ENCODE assay signal across 12 mouse cellular contexts in the genomic region with DNA sequence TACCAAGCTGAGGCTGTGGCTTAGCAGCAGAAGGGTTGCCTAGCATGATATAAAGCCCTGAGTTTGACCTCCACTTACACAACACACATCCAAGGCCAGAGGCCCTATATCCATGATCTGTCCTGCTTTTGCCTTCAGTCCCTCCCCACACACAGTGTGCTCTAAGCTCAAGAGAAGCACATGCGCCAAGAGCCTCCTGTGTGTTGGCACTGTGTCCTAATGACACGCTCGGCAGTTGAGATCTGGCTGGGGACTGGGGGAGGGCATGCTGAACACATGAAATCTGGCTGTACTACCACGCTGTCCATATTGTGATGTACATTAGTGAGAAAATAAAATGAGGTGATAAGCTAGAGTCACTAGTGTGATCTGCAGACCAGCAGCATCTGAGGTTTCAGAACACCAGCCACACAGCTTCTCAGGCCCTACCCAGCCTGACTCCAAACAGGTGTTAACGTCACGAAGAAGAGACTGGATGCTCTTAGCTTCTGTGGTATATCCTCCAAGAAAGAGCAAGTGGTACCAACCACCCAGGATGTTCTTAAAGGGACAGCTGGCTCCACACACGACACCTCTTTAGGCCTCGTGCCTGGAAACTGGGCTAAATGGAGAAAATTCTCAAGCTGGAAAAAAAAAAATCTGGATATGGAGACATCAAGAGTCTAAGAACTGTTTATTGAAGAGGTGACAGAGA. TPM values are rescaled to one million over a fixed set of nuclear protein-coding genes. Genes with fewer than 3 reads are reported as not detected.
DNase-seq lines count a peak whose midpoint lies in the region; ATAC-seq lines count a peak whose summit lies in the region.
"Had no signal": no experiment of that assay in that cellular context is flagged by ENCODE, and none has a peak within 500 bp of the region (broad histone marks: within the 10 kb centered on the region; RNA-seq: fewer than 3 reads in every experiment).

No protein-coding gene starts in this region.

- H3K36me3 ChIP-seq in heart, embryonic 14.5 days (ENCODE audit: control insufficient read depth, insufficient read depth, low read length): no peaks in the 10 kb centered on the region
- H3K36me3 ChIP-seq: lung, embryonic 15.5 days had no signal

- 77% methylated on average over 8 of the region's 8 CpGs for WGBS in heart, embryonic 14.5 days

- no peak overlapping the region for H3K27ac ChIP-seq in heart, embryonic 14.5 days (replicated peaks in 1 of 2; ENCODE audit: control insufficient read depth in 1 of 2, insufficient read depth in 1 of 2, low read depth in 2 of 2, low read length in 2 of 2)
- H3K27ac ChIP-seq: lung, embryonic 15.5 days had no signal

- no peaks in the 10 kb centered on the region for H3K27me3 ChIP-seq in heart, embryonic 14.5 days (ENCODE audit: control insufficient read depth, insufficient read depth, low read length)
- H3K27me3 ChIP-seq: CH12.LX; lung, embryonic 15.5 days had no signal

- peaks cover 16 to 22% of the 10 kb centered on the region in 2 experiments for H3K4me1 ChIP-seq in heart, embryonic 14.5 days (ENCODE audit: control insufficient read depth in 2 of 2, insufficient read depth in 2 of 2, low read length in 2 of 2)

- peak overlapping the region; percentile 27; the same call in 1 of the 2 replicates for H3K9ac ChIP-seq in heart, embryonic 14.5 days (ENCODE audit: low read length)
- H3K9ac ChIP-seq: lung, embryonic 15.5 days had no signal

- H3K4me3 ChIP-seq in heart, embryonic 14.5 days (ENCODE audit: control insufficient read depth in 1 of 2, insufficient read depth in 1 of 2, low read depth in 1 of 2, low read length in 2 of 2): no peak overlapping the region
- H3K4me3 ChIP-seq: lung, embryonic 15.5 days; myocyte had no signal

- H3K9me3 ChIP-seq in heart, embryonic 14.5 days (ENCODE audit: control insufficient read depth, low read length): no peaks in the 10 kb centered on the region
- H3K9me3 ChIP-seq: lung, embryonic 15.5 days had no signal

- no peak overlapping the region for H3K4me2 ChIP-seq in heart, embryonic 14.5 days (ENCODE audit: low read length)
- H3K4me2 ChIP-seq: lung, embryonic 15.5 days had no signal

- no peak for ATAC-seq in heart, embryonic 14.5 days (ENCODE audit: insufficient number of reproducible peaks, insufficient read depth, low FRiP score, low read depth)
- ATAC-seq in granulocyte monocyte progenitor cell, adult 5-6 weeks (replicated peaks; ENCODE audit: poor library complexity, severe bottlenecking): no peak
- ATAC-seq: intestine, postnatal 0 days had no signal

- no peak for DNase-seq in heart, adult 8-10 months (ENCODE audit: low spot score)
- DNase-seq in NIH3T3 (ENCODE audit: low read depth): peak; percentile 20
- DNase-seq in adrenal gland, postnatal 14 days: peak; percentile 86
- DNase-seq in gastrocnemius, postnatal 10 days: peak; percentile 34
- no peak for DNase-seq in thymus, postnatal 25 days
- DNase-seq in thymus, adult 18-20 months: no peak

RNA-seq across cellular contexts. Expression of gene Thrsp, which starts 3.6 kb away (rescaled TPM):
- 0.57 and 1.6 TPM in 2 replicates for polyA plus RNA-seq in heart, embryonic 14.5 days (2014; fragmentation: Nextera tagmentation; extraction: Ambion mirVana)
- total RNA-seq in heart, adult 8-10 months (2022): 10 to 100 TPM; 51.1 to 70.8 (median 68.7) TPM
- total RNA-seq in adrenal gland, postnatal 14 days (2021): 655 and 670 TPM in 2 replicates
- 10 to 100 TPM; 32.6 to 44.3 TPM for total RNA-seq in gastrocnemius, postnatal 10 days (2021)
- total RNA-seq in granulocyte monocyte progenitor cell, adult 5-6 weeks (2014; fragmentation: Nextera tagmentation): not detected in 2 replicates
- not detected in 2 replicates for total RNA-seq in granulocyte monocyte progenitor cell, adult 5-6 weeks (2017)
- total RNA-seq: CH12.LX had no signal

RNA-seq across cellular contexts. Expression of gene Ndufc2, which starts 21.3 kb away (rescaled TPM):
- 693 and 703 TPM in 2 replicates for polyA plus RNA-seq in heart, embryonic 14.5 days (2014; fragmentation: Nextera tagmentation; extraction: Ambion mirVana)
- total RNA-seq in heart, adult 8-10 months (2022): 100 to 1,000 TPM; 498 to 518 (median 508) TPM
- 443 and 493 TPM in 2 replicates for total RNA-seq in adrenal gland, postnatal 14 days (2021)
- total RNA-seq in gastrocnemius, postnatal 10 days (2021): 100 to 1,000 TPM; 280 to 319 TPM
- 174 and 187 TPM in 2 replicates for total RNA-seq in granulocyte monocyte progenitor cell, adult 5-6 weeks (2014; fragmentation: Nextera tagmentation)
- 357 and 360 TPM in 2 replicates for total RNA-seq in granulocyte monocyte progenitor cell, adult 5-6 weeks (2017)

RNA-seq across cellular contexts. Expression of gene Kctd14, which starts 30.0 kb away (rescaled TPM):
- polyA plus RNA-seq in heart, embryonic 14.5 days (2014; fragmentation: Nextera tagmentation; extraction: Ambion mirVana): 0.82 and 1.2 TPM in 2 replicates
- under 1 TPM; 0.28 to 0.60 (median 0.49) TPM for total RNA-seq in heart, adult 8-10 months (2022)
- 1.7 and 2.8 TPM in 2 replicates for total RNA-seq in adrenal gland, postnatal 14 days (2021)
- total RNA-seq in gastrocnemius, postnatal 10 days (2021): 1 to 10 TPM in 1 of 2 experiments, under 1 TPM in 1; 0.54 to 1.3 TPM
- total RNA-seq in granulocyte monocyte progenitor cell, adult 5-6 weeks (2014; fragmentation: Nextera tagmentation): 3.2 and 5.0 TPM in 2 replicates
- 3.9 TPM in 2 replicates for total RNA-seq in granulocyte monocyte progenitor cell, adult 5-6 weeks (2017)

RNA-seq across cellular contexts. Expression of gene Alg8, which starts 49.7 kb away (rescaled TPM):
- polyA plus RNA-seq in heart, embryonic 14.5 days (2014; fragmentation: Nextera tagmentation; extraction: Ambion mirVana): 25.8 and 26.9 TPM in 2 replicates
- 1 to 10 TPM; 4.8 to 5.3 (median 4.9) TPM for total RNA-seq in heart, adult 8-10 months (2022)
- 16.3 and 18.0 TPM in 2 replicates for total RNA-seq in adrenal gland, postnatal 14 days (2021)
- 1 to 10 TPM; 5.3 to 7.2 TPM for total RNA-seq in gastrocnemius, postnatal 10 days (2021)
- total RNA-seq in granulocyte monocyte progenitor cell, adult 5-6 weeks (2014; fragmentation: Nextera tagmentation): 44.2 and 52.0 TPM in 2 replicates
- 23.6 and 42.2 TPM in 2 replicates for total RNA-seq in granulocyte monocyte progenitor cell, adult 5-6 weeks (2017)

RNA-seq across cellular contexts. Expression of gene Ints4, which starts 59.7 kb away (rescaled TPM):
- 34.0 and 36.3 TPM in 2 replicates for polyA plus RNA-seq in heart, embryonic 14.5 days (2014; fragmentation: Nextera tagmentation; extraction: Ambion mirVana)
- 10 to 100 TPM; 46.8 to 73.9 (median 67.8) TPM for total RNA-seq in heart, adult 8-10 months (2022)
- total RNA-seq in adrenal gland, postnatal 14 days (2021): 52.2 and 53.5 TPM in 2 replicates
- total RNA-seq in gastrocnemius, postnatal 10 days (2021): 10 to 100 TPM; 27.2 to 27.3 TPM
- total RNA-seq in granulocyte monocyte progenitor cell, adult 5-6 weeks (2014; fragmentation: Nextera tagmentation): 74.7 and 78.5 TPM in 2 replicates
- 64.1 and 64.8 TPM in 2 replicates for total RNA-seq in granulocyte monocyte progenitor cell, adult 5-6 weeks (2017)

Comparison
In these comparisons a context has a peak if more than half of its experiments do, and no peak if none do; other contexts are left out.
1. DNase-seq: peak in NIH3T3 (single experiment), adrenal gland, postnatal 14 days (single experiment) and gastrocnemius, postnatal 10 days (single experiment); none in heart, adult 8-10 months (single experiment), thymus, postnatal 25 days (single experiment) and thymus, adult 18-20 months (0 of 2).
2. RNA of gene Thrsp, which starts 3.6 kb away (total RNA-seq): 655 to 670 TPM in adrenal gland, postnatal 14 days, 51.1 to 70.8 TPM in heart, adult 8-10 months and 32.6 to 44.3 TPM in gastrocnemius, postnatal 10 days; not detected in granulocyte monocyte progenitor cell, adult 5-6 weeks; every median in the first group is over 10 times any median in the second.